Mouse (Mus musculus) bone marrow, adult 2 months (tissue): ENCODE measurements around the gene Sptlc2. TPM values are rescaled to one million over a fixed set of nuclear protein-coding genes. Genes with fewer than 3 reads are reported as not detected.

ENCODE experiments used
- H3K27ac ChIP-seq: fragments of 200-500 bp; 2 replicates; pipeline ENCODE4 v1.5.1; 2012; ENCODE audit warnings: low read depth, mild to moderate bottlenecking, control low read depth, inconsistent platforms, low read length; ENCODE audit not compliant: control insufficient read depth, poor library complexity, insufficient read depth
- H3K4me1 ChIP-seq: fragments of 200-500 bp; 2 replicates; pipeline ENCODE4 v1.6.1; 2011; ENCODE audit warnings: low read length; ENCODE audit not compliant: control insufficient read depth, insufficient read depth
- H3K4me3 ChIP-seq: fragments of 200-500 bp; replicated peaks from 2 replicates; pipeline ENCODE3; 2011; ENCODE audit warnings: mild to moderate bottlenecking, low read depth, low read length, control low read depth; ENCODE audit not compliant: control insufficient read depth
- CTCF ChIP-seq: fragments of 200-500 bp; IDR thresholded peaks from 2 replicates; pipeline ENCODE4 v1.5.1; 2011; ENCODE audit warnings: low read length, control low read depth; ENCODE audit not compliant: control insufficient read depth, insufficient read depth
- POLR2A ChIP-seq: fragments of 200-500 bp; IDR thresholded peaks from 2 replicates; pipeline ENCODE4 v1.6.1; 2011; ENCODE audit warnings: low read depth, mild to moderate bottlenecking, control low read depth, low read length, borderline replicate concordance; ENCODE audit not compliant: control insufficient read depth
- WGBS: fragments of 180-500 bp; shearing (Covaris S2); methylation state at CpG from one replicate; pipeline ENCODE4 v1.1.7; 2018; 5-methylcytosine and 5-hydroxymethylcytosine counted together
- polyA plus RNA-seq: library from polyadenylated mRNA; stranded (reverse); fragments of >200 nt; gene quantifications from 2 replicates; pipeline ENCODE4 v1.2.4, GENCODE M21; 2011; ENCODE audit warnings: low replicate concordance; ENCODE audit not compliant: missing spikeins, insufficient read depth, insufficient read length

Gene Sptlc2
- polyA plus RNA-seq, 1 experiment, result 31.6 TPM

DNA sequence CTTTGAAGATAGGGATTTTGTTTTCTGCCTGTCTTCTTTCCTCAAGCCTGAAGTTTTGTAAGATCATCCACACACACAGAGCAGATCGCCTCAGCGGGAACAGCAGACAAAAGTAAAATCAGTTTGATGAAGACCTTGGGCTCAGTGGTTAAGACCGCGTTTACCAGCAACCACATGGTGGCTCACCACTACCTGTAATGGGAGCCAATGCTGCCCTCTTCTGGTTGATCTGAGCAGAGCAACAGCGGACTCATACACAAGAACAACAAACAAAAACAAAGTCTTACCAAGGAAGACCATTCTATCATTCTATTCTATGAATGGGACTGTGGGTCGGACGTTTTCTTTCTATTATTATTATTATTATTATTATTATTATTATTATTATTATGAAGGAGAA is 28.5 kb upstream of the Sptlc2 start:
- no peak overlapping the region for H3K4me3 ChIP-seq
- H3K27ac ChIP-seq, result no peak overlapping the region
- TF ChIP-seq POLR2A, result no peak
- peak; percentile 88 for TF ChIP-seq CTCF
- WGBS, result 28% methylated on average over 7 of the region's 7 CpGs
- H3K4me1 ChIP-seq, result peaks cover 4% of the 10 kb centered on the region; the same call in 1 of the 2 replicates

DNA sequence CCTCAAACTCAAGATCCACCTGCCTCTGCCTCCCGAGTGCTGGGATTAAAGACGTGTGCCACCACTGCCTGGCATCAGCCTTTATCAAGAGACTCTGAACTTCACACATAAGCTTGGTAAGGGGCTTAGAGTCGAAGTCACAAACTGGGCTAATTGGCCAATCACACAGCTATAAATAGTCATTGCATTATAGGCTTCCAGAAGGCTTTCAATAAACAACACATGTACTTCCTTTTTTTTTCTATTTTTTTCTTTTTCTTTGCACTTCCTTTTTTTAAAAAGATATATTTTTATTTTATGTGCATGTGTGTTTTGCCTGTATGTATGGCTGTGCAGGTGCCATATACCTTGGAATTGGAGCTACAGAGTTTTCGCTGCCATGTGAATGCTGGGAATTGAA is 27.2 kb upstream of the Sptlc2 start:
- no peak overlapping the region for H3K4me3 ChIP-seq
- 28% methylated on average over 4 of the region's 4 CpGs for WGBS
- no peak for TF ChIP-seq POLR2A
- TF ChIP-seq CTCF, result no peak
- peaks cover 4% of the 10 kb centered on the region; the same call in 1 of the 2 replicates for H3K4me1 ChIP-seq
- H3K27ac ChIP-seq, result no peak overlapping the region

DNA sequence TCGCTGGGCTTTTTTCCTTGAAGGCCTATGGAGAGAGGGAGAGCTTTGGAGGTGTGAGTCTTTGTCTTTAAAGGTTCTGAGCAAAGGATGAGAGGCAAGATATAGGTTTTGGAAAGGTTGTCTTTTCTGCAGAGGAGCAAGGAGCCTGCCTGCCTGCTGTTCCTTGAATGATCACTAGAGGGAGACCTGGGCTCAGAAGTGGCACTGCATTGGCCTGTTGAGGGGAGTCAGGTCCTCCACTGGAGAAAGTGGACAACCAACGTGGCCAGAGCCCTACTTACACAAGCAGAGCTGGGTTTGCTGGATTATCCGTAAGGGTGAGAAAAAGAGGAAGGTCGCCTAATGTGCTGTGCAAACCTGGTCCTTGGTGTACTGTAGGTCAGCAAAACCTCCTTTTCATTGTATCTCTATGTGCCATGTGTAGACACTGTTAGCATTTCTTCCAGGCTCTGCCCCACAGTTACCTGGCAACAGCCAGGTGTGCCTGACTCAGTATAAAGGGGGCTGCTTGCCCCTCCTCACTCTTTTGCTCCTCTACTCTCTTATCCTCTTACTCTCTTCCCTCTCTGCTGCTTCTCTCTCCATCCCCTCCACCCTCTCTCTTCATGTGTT is 25.1 kb upstream of the Sptlc2 start:
- Histone ChIP-seq H3K4me1 (peaks cover 4% of the 10 kb centered on the region; the same call in 1 of the 2 replicates), H3K4me3 (no peak overlapping the region), H3K27ac (no peak overlapping the region)
- WGBS, result 8% methylated on average over 4 of the region's 4 CpGs
- no peak for TF ChIP-seq POLR2A
- TF ChIP-seq CTCF, result peak; percentile 82

DNA sequence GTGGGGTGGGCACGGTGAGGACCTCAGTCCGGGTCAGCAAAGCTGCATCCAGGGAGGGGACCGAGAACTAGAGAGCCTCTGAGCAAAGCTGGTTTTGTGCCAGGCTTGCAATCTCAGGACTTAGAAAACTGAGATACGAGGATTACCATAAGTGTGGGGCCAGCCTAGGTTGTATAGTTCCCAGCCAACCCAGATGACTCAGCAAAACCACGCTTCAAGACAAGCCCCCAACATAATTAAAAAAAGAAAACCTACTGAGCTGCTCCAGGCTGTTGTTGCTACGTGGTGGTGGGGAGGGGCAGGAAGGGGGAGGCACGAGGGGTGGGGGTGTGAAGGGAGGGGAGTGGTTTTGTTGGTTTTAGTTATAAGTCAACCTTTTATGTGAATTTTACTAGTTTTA is 22.8 kb upstream of the Sptlc2 start:
- H3K4me3 ChIP-seq, result no peak overlapping the region
- H3K4me1 ChIP-seq, result peaks cover 2% of the 10 kb centered on the region; the same call in 1 of the 2 replicates
- no peak for TF ChIP-seq POLR2A
- no peak for TF ChIP-seq CTCF
- 9% methylated on average over 7 of the region's 7 CpGs for WGBS
- H3K27ac ChIP-seq, result no peak overlapping the region

GRCm38 (mm10) chr12:87409123-87409522 is 21.0 kb upstream of the Sptlc2 start:
- 67% methylated on average over 4 of the region's 4 CpGs for WGBS
- no peak overlapping the region for H3K27ac ChIP-seq
- TF ChIP-seq POLR2A, result no peak
- no peaks in the 10 kb centered on the region for H3K4me1 ChIP-seq
- H3K4me3 ChIP-seq, result no peak overlapping the region

- Histone ChIP-seq H3K4me1 (no peaks in the 10 kb centered on the region), H3K4me3 (peak overlapping the region; percentile 29), H3K27ac (no peak overlapping the region)
- TF ChIP-seq POLR2A (no peak), CTCF (no peak)
- WGBS, result 11% methylated on average over 21 of the region's 21 CpGs
These were observed 19.9 kb upstream of the Sptlc2 start for GRCm38 (mm10) chr12:87407869-87408605.

DNA sequence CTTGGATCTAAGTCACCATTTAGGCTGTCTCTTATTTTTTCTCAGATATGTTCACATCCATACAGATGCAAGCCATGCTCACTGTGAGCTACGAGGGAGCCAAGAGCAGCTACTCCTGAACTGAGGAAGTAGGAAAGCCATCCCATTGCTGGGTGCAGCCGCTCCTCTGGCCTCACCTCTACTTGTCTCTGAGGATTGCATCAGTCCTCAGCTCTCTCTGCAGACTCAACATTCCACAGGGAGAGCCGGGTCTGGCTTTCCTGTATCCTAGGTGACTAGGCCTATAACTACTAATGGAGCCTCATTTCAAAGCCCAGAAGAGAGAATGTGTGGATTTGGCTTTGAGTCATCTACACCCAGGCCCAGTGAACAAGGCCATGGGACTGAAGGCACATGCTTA is 17.6 kb upstream of the Sptlc2 start:
- no peaks in the 10 kb centered on the region for H3K4me1 ChIP-seq
- TF ChIP-seq POLR2A (no peak), CTCF (no peak)
- no peak overlapping the region for H3K4me3 ChIP-seq
- 44% methylated on average over 3 of the region's 3 CpGs for WGBS
- H3K27ac ChIP-seq, result no peak overlapping the region

DNA sequence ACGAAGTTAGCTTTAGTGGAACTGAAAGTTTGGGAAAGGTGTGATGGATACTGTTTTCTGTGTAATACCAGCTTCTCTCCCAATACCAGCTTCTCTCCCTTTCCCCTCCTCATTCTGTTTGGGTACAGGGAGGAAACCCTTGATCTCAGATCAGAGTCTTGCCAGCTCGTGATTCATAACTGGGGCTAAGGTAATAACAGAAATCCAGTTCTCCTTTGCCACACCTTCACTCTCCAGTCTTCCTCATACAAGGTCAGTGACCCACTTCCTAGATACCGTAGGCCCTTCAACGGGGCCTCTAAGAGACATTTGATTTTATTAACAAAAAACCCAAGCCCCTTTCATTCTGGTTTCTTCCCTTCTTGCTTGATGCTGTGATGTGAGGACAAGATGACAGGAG is 17.0 kb upstream of the Sptlc2 start:
- WGBS, result 64% methylated on average over 4 of the region's 4 CpGs
- no peak overlapping the region for H3K4me3 ChIP-seq
- TF ChIP-seq CTCF, result no peak
- no peak for TF ChIP-seq POLR2A
- no peaks in the 10 kb centered on the region; the same call in 1 of the 2 replicates for H3K4me1 ChIP-seq
- no peak overlapping the region for H3K27ac ChIP-seq

DNA sequence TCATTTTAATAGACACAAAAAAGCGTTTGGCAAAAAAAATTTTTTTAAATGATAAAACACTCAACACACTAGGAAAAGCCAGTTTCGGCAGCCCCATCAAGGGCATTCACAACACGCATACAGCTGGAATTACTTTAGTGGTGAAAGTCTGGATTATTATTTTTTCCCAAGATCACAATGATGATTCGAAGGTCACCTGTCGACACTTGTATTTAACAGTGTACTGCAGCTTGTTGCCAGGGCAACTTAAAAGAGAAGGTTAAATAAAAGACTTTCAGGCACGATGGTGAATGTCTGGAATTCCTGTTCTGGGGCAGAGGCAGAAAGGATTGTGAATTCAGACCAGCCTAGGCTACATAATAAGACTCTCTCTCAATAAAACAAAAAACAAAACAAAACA is 13.7 kb upstream of the Sptlc2 start:
- H3K4me1 ChIP-seq, result no peaks in the 10 kb centered on the region; the same call in 1 of the 2 replicates
- H3K4me3 ChIP-seq, result no peak overlapping the region
- TF ChIP-seq CTCF, result no peak
- TF ChIP-seq POLR2A, result no peak
- WGBS, result 81% methylated on average over 6 of the region's 6 CpGs
- no peak overlapping the region for H3K27ac ChIP-seq
